Mouse (Mus musculus) heart, postnatal 4 days (tissue): ENCODE data around the gene Gpr146. TPM values are rescaled to one million over a fixed set of nuclear protein-coding genes. Genes with fewer than 3 reads are reported as not detected.

Source experiments
- DNase-seq: peaks from one replicate; pipeline ENCODE4 v3.0.0; 2021
- total RNA-seq, 2 experiments: library from RNA; stranded (reverse); gene quantifications; 2 replicates each; pipeline ENCODE4 v1.2.3; 2021

The Gpr146 gene
- total RNA-seq, 2 experiments from 2014 or later: 23.3 to 28.2 TPM

GRCm38 (mm10) chr5:139399991-139400390 is 22.5 kb downstream of the Gpr146 start:
- DNase-seq: no peak

- DNase-seq: no peak
Measured at GRCm38 (mm10) chr5:139402106-139402505, 24.6 kb downstream of the Gpr146 start.

- DNase-seq: no peak
Measured at GRCm38 (mm10) chr5:139403692-139404260, 26.3 kb downstream of the Gpr146 start.

GRCm38 (mm10) chr5:139404801-139405401 is 27.4 kb downstream of the Gpr146 start, which contains the start of gene C130050O18Rik:
Gene C130050O18Rik (plus strand): TSS chr5:139405280.
- DNase-seq: no peak

GRCm38 (mm10) chr5:139405478-139405877 is 28.0 kb downstream of the Gpr146 start:
- DNase-seq: no peak

- no peak for DNase-seq
Measured at GRCm38 (mm10) chr5:139405953-139406352, 28.5 kb downstream of the Gpr146 start.

GRCm38 (mm10) chr5:139407121-139407885 is 29.8 kb downstream of the Gpr146 start:
- peak; percentile 57 for DNase-seq

- no peak for DNase-seq
Measured at GRCm38 (mm10) chr5:139408511-139408910, 31.0 kb downstream of the Gpr146 start.

GRCm38 (mm10) chr5:139409412-139409811 is 31.9 kb downstream of the Gpr146 start:
- DNase-seq: peak; percentile 83

- DNase-seq: no peak
Measured at GRCm38 (mm10) chr5:139410056-139410455, 32.6 kb downstream of the Gpr146 start.

GRCm38 (mm10) chr5:139411117-139411516 is 33.6 kb downstream of the Gpr146 start:
- no peak for DNase-seq

- DNase-seq: no peak
Measured at GRCm38 (mm10) chr5:139411665-139412314, 34.3 kb downstream of the Gpr146 start.

- no peak for DNase-seq
Measured at GRCm38 (mm10) chr5:139413545-139413944, 36.0 kb downstream of the Gpr146 start.

GRCm38 (mm10) chr5:139415001-139415400 is 37.5 kb downstream of the Gpr146 start:
- no peak for DNase-seq

- no peak for DNase-seq
Measured at GRCm38 (mm10) chr5:139416942-139417341, 39.4 kb downstream of the Gpr146 start.

- no peak for DNase-seq
Measured at GRCm38 (mm10) chr5:139417480-139417879, 40.0 kb downstream of the Gpr146 start.

- no peak for DNase-seq
Measured at GRCm38 (mm10) chr5:139418110-139418509, 40.6 kb downstream of the Gpr146 start.

GRCm38 (mm10) chr5:139418633-139419032 is 41.1 kb downstream of the Gpr146 start:
- no peak for DNase-seq

- peak; percentile 78 for DNase-seq
Measured at GRCm38 (mm10) chr5:139423026-139423865, 45.7 kb downstream of the Gpr146 start, which contains the start of gene Gper1. Gene Gper1 (plus strand): TSS chr5:139423151.

- no peak for DNase-seq
Measured at GRCm38 (mm10) chr5:139425198-139425597, 47.7 kb downstream of the Gpr146 start.

GRCm38 (mm10) chr5:139427001-139427400 is 49.5 kb downstream of the Gpr146 start:
- no peak for DNase-seq

GRCm38 (mm10) chr5:139427989-139428388 is 50.5 kb downstream of the Gpr146 start:
- DNase-seq: peak; percentile 72
